Mouse (Mus musculus) yolk sac, embryonic 10.5 days (tissue): ENCODE results near the gene Ddx20.
A peak's percentile ranks its signal among the peaks of the same experiment; 100 is the strongest.

Experiments used
- DNase-seq: peaks from one replicate; pipeline ENCODE4 v3.0.0-alpha.2; 2017; ENCODE audit warnings: low spot score

Ddx20 gene

DNA sequence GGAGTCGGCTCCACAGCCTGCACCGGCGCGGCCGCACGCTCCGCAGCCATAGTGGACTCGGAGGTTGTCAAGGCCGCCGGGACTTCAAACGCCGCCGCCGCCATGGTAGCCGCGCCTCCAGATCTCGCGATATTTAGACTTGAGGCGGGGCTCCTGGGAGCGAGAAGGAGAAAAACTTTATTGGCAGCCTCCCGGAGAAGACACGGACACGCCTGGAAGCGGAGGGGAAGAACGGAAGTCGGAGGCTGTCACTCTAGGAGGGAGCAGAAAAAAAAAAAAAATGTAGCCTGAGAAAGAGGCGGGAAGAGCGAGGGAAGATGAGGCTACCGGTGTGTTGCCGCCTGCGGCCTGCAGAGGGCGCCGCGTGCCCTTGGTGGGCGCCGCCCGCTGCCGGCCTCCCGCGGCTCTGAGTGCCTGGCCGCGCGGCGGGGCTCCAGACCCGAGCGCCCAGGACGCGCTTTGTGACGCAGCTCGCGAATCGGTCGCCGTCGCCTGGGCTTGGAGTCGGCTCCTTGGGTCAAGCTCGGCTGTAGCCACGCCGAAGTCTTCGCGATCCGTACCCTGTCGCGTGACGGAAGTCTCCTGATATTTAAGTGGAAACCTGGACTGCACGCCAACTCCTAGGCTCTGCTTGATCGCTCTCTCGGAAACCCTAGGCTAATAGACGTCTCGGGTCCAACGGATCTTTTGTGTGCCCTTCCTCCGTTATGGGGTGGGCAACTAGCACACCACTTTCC, at the start of gene Ddx20:
Gene Ddx20 (minus strand): TSS at position 251 of the 737 bp plus-strand sequence.
- peak; percentile 98 for DNase-seq

DNA sequence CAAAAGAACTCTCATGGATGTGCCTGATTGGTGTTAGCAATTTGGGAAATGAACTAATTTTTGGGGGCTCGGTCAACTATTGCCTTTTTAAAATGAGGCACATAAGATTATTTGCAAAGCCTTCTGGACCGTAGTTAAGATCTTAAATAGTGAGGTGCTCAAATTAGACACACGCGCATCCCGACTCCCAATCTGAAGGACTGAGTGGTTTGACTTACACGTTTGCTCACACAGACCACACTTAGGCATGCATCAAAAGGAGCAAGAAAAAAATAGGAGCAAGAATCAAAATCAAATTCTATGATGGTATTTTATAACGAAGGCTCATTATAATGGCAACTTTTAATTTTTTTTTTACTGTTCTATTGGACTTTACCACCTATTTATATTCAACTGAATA, 49.7 kb upstream of the Ddx20 start:
- DNase-seq = no peak

GRCm38 (mm10) chr3:105736148-105736547, 48.8 kb upstream of the Ddx20 start:
- no peak for DNase-seq

- no peak for DNase-seq
Measured at GRCm38 (mm10) chr3:105735285-105735684, 47.9 kb upstream of the Ddx20 start.

- no peak for DNase-seq
Measured at GRCm38 (mm10) chr3:105733538-105733937, 46.2 kb upstream of the Ddx20 start.

DNA sequence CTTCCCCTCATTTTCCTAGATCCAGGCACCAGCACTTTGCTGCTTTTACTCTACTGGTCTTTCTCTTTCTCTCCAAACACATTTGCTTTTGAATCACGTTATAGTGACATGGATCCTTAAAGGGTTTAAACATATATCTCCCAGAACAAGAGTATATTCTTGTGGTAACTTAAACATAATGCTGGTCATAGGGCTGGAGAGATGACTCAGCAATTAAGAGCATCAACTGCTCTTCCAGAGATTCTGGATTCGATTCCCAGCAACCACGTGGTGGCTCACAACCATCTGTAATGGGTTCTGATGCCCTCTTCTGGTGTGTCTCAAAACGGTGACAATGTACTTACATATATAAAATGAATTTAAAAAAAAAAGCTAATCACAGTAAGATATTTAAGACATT, 45.0 kb upstream of the Ddx20 start:
- DNase-seq = no peak

DNA sequence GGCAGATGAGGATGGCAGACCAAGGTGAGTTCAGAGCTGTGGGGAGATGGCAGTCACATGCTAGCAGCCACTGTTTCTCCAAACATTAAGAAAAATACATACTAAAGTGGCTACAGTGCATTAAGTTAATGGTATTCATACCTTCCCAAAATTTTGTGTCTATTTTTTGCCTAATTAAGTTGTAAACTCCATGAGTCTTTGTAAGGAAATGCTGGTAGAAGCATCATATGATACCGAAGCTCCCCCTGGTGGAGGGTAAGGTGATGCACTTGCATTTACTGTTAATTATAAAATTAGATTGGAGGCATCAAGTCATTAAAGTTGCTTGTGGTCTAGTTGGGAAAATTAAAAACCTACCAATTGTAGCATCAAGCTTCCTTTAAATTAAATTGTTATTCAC, 38.7 kb upstream of the Ddx20 start:
- DNase-seq = no peak

DNA sequence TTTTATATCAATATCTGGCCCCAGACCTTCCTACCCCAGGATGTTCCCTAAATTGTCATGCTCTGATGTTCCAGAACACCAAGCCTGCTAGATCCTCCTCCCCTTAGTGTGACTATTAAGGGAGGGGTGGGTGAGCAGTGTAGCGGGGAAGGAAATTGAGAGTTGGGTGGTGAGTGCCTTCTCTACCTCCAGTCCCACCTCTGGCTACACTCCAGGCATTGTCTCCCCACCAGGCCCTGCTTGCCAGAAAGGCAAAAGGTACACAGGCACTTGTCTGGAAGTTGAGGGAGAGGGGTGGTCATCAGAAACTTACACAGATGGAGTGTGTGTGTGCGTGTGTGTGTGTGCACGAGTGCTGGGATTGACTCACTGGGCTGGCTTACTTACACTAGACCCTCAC, 35.1 kb upstream of the Ddx20 start:
- no peak for DNase-seq

DNA sequence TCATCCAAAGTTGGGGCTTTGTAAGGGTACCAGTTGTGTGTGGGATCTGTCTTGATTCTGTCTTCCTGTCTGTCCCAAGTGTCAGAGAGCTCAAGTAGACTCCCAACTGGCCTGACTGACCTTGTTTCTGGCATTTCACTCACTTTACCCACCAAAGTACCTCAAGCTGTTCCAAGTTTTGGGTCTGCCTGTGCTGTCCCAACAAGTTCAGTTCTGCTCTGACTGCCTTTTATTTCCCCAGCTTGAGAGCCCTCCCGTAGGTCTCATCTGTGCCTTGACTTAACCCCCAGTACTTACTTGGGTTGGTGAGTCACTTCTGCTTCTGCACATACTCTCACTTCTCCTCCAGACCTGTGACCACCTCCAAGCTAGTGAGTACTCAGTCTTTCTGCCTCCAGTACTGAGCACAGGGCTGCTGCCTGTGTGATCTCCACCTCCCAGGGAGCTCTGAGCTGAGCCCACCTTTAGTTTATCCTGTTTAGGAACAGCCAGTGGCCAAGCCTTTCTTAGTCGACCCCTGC, 34.4 kb upstream of the Ddx20 start:
- DNase-seq = no peak

- DNase-seq = no peak
Measured at GRCm38 (mm10) chr3:105720514-105720913, 33.1 kb upstream of the Ddx20 start.

GRCm38 (mm10) chr3:105719979-105720378, 32.6 kb upstream of the Ddx20 start:
- no peak for DNase-seq

GRCm38 (mm10) chr3:105718746-105719145, 31.4 kb upstream of the Ddx20 start:
- no peak for DNase-seq

- no peak for DNase-seq
Measured at GRCm38 (mm10) chr3:105717856-105718555, 30.6 kb upstream of the Ddx20 start.

DNA sequence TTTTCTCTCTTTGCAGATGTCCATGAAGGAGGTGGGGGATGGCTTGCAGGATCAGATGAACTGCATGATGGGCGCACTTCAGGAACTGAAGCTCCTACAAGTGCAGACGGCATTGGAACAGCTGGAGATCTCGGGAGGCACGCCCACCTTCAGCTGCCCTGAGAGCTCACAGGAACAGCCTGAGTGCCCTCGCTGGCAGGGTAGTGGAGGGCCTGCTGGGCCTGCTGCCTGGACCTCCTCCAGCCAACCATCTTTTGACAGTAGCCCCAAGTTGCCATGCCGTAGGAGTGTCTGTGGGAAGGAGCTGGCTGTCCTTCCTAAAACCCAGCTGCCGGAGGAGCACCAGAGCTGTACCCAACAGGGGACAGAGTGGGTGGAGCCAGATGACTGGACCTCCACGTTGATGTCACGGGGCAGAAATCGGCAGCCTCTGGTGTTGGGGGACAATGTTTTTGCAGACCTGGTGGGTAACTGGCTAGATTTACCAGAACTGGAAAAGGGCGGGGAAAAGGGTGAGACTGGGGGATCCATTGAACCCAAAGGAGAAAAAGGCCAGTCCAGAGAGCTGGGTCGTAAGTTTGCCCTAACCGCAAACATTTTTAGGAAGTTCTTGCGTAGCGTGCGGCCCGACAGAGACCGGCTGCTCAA, 29.1 kb upstream of the Ddx20 start:
- no peak for DNase-seq

- DNase-seq = no peak
Measured at GRCm38 (mm10) chr3:105714820-105715167, 27.4 kb upstream of the Ddx20 start.

DNA sequence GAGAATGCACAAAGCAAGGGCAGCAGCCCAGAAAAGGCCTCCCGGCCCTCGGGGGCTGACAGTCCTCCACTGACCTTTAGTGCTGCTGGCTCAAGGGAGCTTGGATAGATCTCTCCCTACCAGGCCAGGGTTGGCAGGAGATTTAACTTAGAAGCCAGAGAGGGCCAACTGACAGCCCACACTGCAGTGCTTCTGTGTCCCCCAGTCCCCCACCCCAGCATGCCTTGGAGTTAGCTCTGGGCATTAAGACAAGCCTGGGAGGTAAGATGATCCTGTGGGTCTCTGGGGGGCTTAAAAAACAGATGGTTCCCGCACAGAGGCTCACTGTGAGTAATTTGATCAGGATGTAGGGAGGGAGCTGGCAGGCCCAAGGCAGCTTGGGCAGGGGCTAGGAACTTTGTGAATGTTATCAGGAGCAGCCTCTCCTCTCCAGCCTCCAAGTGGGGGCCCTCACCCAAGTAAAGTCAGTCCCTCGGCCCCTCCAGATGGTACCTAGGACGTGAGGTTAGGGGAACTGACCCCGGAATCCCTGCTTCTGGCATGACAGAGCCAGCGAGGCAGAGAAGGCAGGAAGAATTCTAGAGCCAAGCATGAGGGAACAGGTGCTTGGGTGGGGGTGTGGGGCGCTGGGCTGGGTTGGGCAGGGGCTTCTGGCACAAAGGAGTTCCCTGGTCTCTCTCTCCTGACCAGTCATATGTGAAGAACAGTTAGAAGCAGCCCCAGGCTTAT, 26.9 kb upstream of the Ddx20 start:
- DNase-seq = peak; percentile 11

DNA sequence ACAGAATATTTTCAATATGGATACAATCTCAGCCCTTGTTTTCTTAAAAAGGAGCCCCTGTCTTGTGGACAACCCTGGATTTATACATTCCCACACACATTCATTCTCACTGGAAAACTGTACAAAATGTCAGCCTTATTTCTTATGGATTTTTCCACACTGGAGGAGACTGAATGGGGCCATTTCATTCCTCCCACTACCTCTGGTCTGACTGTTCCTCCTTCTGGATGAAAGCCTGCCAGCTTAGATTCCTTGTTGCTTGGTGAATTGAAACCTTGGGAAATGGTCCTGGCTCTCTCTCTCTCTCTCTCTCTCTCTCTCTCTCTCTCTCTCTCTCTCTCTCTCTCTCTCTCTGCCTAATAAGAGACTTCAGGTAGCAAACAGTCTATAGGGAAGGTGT, 25.5 kb upstream of the Ddx20 start:
- no peak for DNase-seq

GRCm38 (mm10) chr3:105711741-105712140, 24.4 kb upstream of the Ddx20 start:
- no peak for DNase-seq

DNA sequence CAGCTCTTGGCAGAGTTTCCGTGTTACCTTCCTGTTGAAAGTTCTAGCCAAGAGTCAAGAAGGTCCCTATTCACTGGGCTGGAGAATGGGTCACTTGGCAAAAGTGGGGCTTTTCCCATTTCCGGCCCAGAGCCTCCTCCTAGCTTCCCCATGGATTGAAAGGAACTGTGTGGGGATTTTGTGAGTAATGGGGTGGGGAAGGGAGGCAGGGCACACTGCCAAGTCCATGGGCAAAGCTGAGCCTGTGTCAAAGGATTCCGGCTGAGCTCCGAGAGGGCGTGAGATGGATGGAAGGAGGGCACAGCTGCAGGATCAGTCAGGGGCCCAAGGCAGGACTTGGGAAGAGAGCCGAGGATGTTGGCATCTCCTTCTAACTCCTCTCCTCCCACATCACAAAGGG, 22.9 kb upstream of the Ddx20 start:
- DNase-seq = no peak

DNA sequence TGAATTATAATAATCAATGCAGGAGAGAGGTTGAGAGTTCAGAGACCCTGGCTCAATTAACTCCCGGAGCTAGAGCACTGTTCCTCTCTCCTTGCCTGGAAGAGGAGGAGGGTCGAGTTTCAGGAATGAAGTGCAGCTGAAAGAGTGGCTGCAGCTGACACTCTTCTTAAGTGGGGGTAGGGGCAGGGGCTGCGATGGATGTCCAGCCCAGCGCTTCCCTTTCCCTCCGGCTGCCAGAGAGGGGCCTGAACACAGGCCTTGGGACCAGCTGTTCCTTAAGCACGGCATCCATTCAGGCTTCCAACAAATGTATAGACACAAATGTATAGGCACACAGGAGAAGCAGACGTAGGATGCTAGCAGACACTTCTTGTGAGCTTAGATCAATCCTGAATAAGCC, 20.2 kb upstream of the Ddx20 start:
- no peak for DNase-seq

DNA sequence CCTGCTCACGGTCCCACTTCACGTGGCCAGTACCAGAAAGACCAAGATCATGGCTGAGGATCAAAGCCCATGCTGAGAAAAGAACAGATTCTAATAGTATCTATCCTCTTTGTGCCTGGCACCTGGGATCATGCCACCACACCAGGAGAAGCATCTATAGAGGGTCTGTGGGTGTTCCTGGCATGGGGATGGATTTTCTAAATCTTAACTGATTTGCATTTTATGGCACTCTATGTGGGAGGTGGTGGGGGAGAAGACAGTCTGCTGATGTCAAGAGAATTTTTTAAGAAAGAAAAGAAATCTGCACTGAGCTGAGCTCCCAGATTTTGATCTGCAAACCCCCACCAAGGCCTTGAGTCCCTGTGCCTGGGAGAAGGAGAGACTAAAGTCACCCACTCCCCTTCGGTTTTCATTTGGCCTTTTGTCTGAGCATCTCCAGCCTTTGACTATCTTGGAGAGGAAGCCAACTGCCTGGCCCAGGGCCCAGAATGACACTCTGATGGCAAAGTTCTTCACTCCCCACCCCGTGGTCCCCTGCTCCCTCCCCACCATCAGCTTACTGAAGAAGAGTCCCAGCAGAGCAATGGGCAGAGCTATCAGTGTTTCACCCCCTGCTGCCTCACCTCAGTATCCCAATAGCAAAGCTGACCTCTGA, 19.1 kb upstream of the Ddx20 start:
- DNase-seq = no peak

DNA sequence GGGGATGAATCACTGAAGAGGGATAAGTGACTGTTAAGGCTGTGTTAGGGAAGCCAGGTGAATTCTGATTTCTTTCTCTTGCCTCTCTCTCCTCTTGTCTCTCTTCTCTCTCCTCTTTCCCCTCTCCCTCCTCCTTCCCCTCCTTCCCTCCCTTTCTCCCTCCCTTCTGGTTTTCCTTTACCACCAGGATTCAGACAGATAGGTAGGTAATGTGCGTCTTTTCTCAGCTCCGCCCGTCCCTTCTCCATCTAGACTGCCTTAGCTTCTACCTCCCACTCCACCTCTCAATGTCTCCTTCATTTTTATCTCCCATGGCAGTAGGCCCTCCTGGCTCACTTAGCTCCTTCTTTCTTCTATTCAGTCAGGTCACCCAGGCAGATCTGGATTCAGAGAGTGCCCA, 18.2 kb upstream of the Ddx20 start:
- no peak for DNase-seq
